Mouse (Mus musculus) liver, embryonic 14.5 days (tissue): ENCODE data around the gene Vars.

Experiments
- CTCF ChIP-seq: IDR thresholded peaks from 2 replicates; pipeline ENCODE4 v1.5.1; 2016; ENCODE audit warnings: antibody characterized with exemption, low read depth, control low read depth
- EP300 ChIP-seq: IDR thresholded peaks from 2 replicates; pipeline ENCODE4 v1.6.1; 2016; ENCODE audit warnings: antibody characterized with exemption, low read depth

DNA sequence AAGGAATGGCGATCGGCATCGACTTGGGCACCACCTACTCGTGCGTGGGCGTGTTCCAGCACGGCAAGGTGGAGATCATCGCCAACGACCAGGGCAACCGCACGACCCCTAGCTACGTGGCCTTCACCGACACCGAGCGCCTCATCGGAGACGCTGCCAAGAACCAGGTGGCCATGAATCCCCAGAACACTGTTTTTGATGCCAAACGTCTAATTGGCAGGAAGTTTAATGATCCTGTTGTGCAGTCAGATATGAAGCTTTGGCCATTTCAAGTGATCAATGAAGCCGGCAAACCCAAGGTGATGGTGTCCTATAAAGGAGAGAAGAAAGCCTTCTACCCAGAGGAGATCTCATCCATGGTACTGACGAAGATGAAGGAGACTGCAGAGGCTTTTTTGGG lies 23.8 kb upstream of the Vars start:
- TF ChIP-seq CTCF (no peak), EP300 (no peak)
